Mouse (Mus musculus) hindbrain, postnatal 0 days (tissue): Measurements from ENCODE around the gene Hic1. TPM values are rescaled to one million over a fixed set of nuclear protein-coding genes. Genes with fewer than 3 reads are reported as not detected.
A peak's percentile ranks its signal among the peaks of the same experiment; 100 is the strongest.

Experiments used
- ATAC-seq: fragments of 200-750 bp; cut with Nextera tagmentation; 2 replicates; pipeline ENCODE4 v1.8.0; 2017; ENCODE audit warnings: mild to moderate bottlenecking, moderate TSS enrichment, moderate library complexity
- DNase-seq: peaks from one replicate; pipeline ENCODE4 v3.0.0-alpha.2; 2015; ENCODE audit warnings: low spot score
- H3K27ac ChIP-seq: fragments of 300-500 bp; sonication (generic); 2 replicates; pipeline ENCODE4 v1.5.1; 2014; ENCODE audit warnings: mild to moderate bottlenecking
- H3K27me3 ChIP-seq: fragments of 300-500 bp; sonication (generic); 2 replicates; pipeline ENCODE4 v1.6.1; 2014; ENCODE audit warnings: low read length, mixed read lengths; ENCODE audit not compliant: insufficient read depth
- H3K36me3 ChIP-seq: fragments of 300-500 bp; sonication (generic); 2 replicates; pipeline ENCODE4 v1.6.1; 2014; ENCODE audit warnings: low read length, mixed read lengths; ENCODE audit not compliant: insufficient read depth
- H3K4me1 ChIP-seq: fragments of 300-500 bp; sonication (generic); 2 replicates; pipeline ENCODE4 v1.6.1; 2014; ENCODE audit warnings: antibody characterized with exemption, low read length, mixed read lengths; ENCODE audit not compliant: insufficient read depth
- H3K4me2 ChIP-seq: fragments of 300-500 bp; sonication (generic); 2 replicates; pipeline ENCODE4 v1.6.1; 2014; ENCODE audit warnings: low read depth, mild to moderate bottlenecking, low read length, moderate library complexity, mixed read lengths
- H3K4me3 ChIP-seq: fragments of 300-500 bp; sonication (generic); 2 replicates; pipeline ENCODE4 v1.5.1; 2014; ENCODE audit warnings: low read length
- H3K9ac ChIP-seq: fragments of 300-500 bp; sonication (generic); replicated peaks from 2 replicates; pipeline ENCODE4 v1.6.1; 2014; ENCODE audit warnings: mild to moderate bottlenecking, low read length, moderate library complexity, mixed read lengths
- H3K9me3 ChIP-seq: fragments of 300-500 bp; sonication (generic); 2 replicates; pipeline ENCODE4 v1.6.1; 2016; ENCODE audit warnings: low read length, mixed read lengths
- CTCF ChIP-seq: IDR thresholded peaks from 2 replicates; pipeline ENCODE4 v1.5.1; 2016; ENCODE audit warnings: antibody characterized with exemption, control low read depth, low read depth
- WGBS: fragments of 180-500 bp; shearing (Covaris S2); extraction: QIAGEN DNeasy Blood & Tissue Kit; methylation state at CpG from one replicate; pipeline ENCODE4 v1.1.7; 2014; 5-methylcytosine and 5-hydroxymethylcytosine counted together
- polyA plus RNA-seq: library from polyadenylated mRNA; unstranded; fragments of >200 nt; fragmentation: Nextera tagmentation; extraction: Ambion mirVana; gene quantifications from 2 replicates; pipeline ENCODE4 v1.2.1, GENCODE M21; 2015
- total RNA-seq: library from RNA; depleted of rRNA; stranded (reverse); fragments of >200 nt; gene quantifications from 2 replicates; pipeline ENCODE4 v1.2.3, GENCODE M21; 2014

Gene Hic1
- total and polyA plus RNA-seq, 2 experiments from 2014 or later, result 1.7 to 8.5 TPM

- peaks cover 2% of the 10 kb centered on the region for H3K4me1 ChIP-seq
- WGBS, result 52% methylated on average over 1 of the region's 1 CpGs
- peaks cover 26% of the 10 kb centered on the region for H3K36me3 ChIP-seq
- H3K4me2 ChIP-seq, result no peak overlapping the region
- no peak for ATAC-seq
- no peak overlapping the region for H3K4me3 ChIP-seq
- TF ChIP-seq CTCF, result no peak
- H3K9me3 ChIP-seq, result no peaks in the 10 kb centered on the region
- DNase-seq, result no peak
- H3K27me3 ChIP-seq, result no peaks in the 10 kb centered on the region
- H3K9ac ChIP-seq, result no peak overlapping the region
- H3K27ac ChIP-seq, result no peak overlapping the region
Measured at GRCm38 (mm10) chr11:75141913-75142312, 27.4 kb downstream of the Hic1 start.

- Histone ChIP-seq H3K27me3 (no peaks in the 10 kb centered on the region), H3K27ac (no peak overlapping the region), H3K4me1 (no peaks in the 10 kb centered on the region; the same call in 1 of the 2 replicates), H3K4me3 (no peak overlapping the region), H3K36me3 (peaks cover 26% of the 10 kb centered on the region), H3K9me3 (no peaks in the 10 kb centered on the region), H3K4me2 (no peak overlapping the region), H3K9ac (no peak overlapping the region)
- DNase-seq, result no peak
- ATAC-seq, result no peak
- 75% methylated on average over 3 of the region's 3 CpGs for WGBS
- no peak for TF ChIP-seq CTCF
Measured at GRCm38 (mm10) chr11:75141038-75141437, 28.3 kb downstream of the Hic1 start.

- Histone ChIP-seq H3K27me3 (no peaks in the 10 kb centered on the region), H3K4me3 (no peak overlapping the region), H3K36me3 (peaks cover 26% of the 10 kb centered on the region), H3K9ac (no peak overlapping the region), H3K9me3 (no peaks in the 10 kb centered on the region), H3K4me2 (no peak overlapping the region), H3K27ac (0 out of 2 replicates have a peak overlapping the region, but pooled peaks have one; percentile 21), H3K4me1 (no peaks in the 10 kb centered on the region; the same call in 1 of the 2 replicates)
- DNase-seq (no peak), ATAC-seq (no peak)
- no peak for TF ChIP-seq CTCF
- 82% methylated on average over 5 of the region's 5 CpGs for WGBS
Measured at GRCm38 (mm10) chr11:75140431-75140830, 28.9 kb downstream of the Hic1 start.

GRCm38 (mm10) chr11:75139122-75139963 lies 30.0 kb downstream of the Hic1 start:
- H3K9ac ChIP-seq, result no peak overlapping the region
- no peaks in the 10 kb centered on the region for H3K27me3 ChIP-seq
- 53% methylated on average over 11 of the region's 11 CpGs for WGBS
- H3K4me2 ChIP-seq, result no peak overlapping the region
- H3K4me1 ChIP-seq, result no peaks in the 10 kb centered on the region; the same call in 1 of the 2 replicates
- no peak overlapping the region for H3K4me3 ChIP-seq
- no peaks in the 10 kb centered on the region for H3K9me3 ChIP-seq
- DNase-seq, result no peak
- peak overlapping the region; percentile 45; the same call in 1 of the 2 replicates for H3K27ac ChIP-seq
- no peak for TF ChIP-seq CTCF
- peaks cover 19% of the 10 kb centered on the region for H3K36me3 ChIP-seq
- 0 out of 2 replicates have a peak, but pooled peaks have one; percentile 35 for ATAC-seq

GRCm38 (mm10) chr11:75136666-75137398 lies 32.5 kb downstream of the Hic1 start:
- H3K4me3 ChIP-seq, result no peak overlapping the region
- no peak overlapping the region for H3K9ac ChIP-seq
- DNase-seq, result no peak
- 69% methylated on average over 5 of the region's 5 CpGs for WGBS
- no peak for ATAC-seq
- no peak for TF ChIP-seq CTCF
- H3K9me3 ChIP-seq, result no peaks in the 10 kb centered on the region
- no peak overlapping the region for H3K27ac ChIP-seq
- H3K4me2 ChIP-seq, result no peak overlapping the region
- no peaks in the 10 kb centered on the region for H3K27me3 ChIP-seq
- peaks cover 6% of the 10 kb centered on the region; the same call in 1 of the 2 replicates for H3K36me3 ChIP-seq
- H3K4me1 ChIP-seq, result peaks cover 20% of the 10 kb centered on the region

GRCm38 (mm10) chr11:75135358-75135757 lies 34.0 kb downstream of the Hic1 start:
- Histone ChIP-seq H3K9ac (no peak overlapping the region), H3K9me3 (no peaks in the 10 kb centered on the region), H3K4me2 (no peak overlapping the region), H3K27ac (no peak overlapping the region), H3K36me3 (no peaks in the 10 kb centered on the region; the same call in 1 of the 2 replicates), H3K4me1 (peaks cover 20% of the 10 kb centered on the region), H3K27me3 (no peaks in the 10 kb centered on the region), H3K4me3 (no peak overlapping the region)
- no peak for TF ChIP-seq CTCF
- DNase-seq, result no peak
- ATAC-seq, result no peak
- WGBS, result 92% methylated on average over 4 of the region's 4 CpGs
